Mouse (Mus musculus) intestine, embryonic 16.5 days (tissue): ENCODE results near the gene Smap2. TPM values are rescaled to one million over a fixed set of nuclear protein-coding genes. Genes with fewer than 3 reads are reported as not detected.

ENCODE experiments used
- ATAC-seq: fragments of 200-750 bp; cut with Nextera tagmentation; 2 replicates; pipeline ENCODE4 v1.8.0; 2017; ENCODE audit warnings: moderate TSS enrichment, moderate library complexity
- H3K27ac ChIP-seq: fragments of 300-500 bp; sonication (generic); 2 replicates; pipeline ENCODE4 v1.5.1; 2014; ENCODE audit warnings: mild to moderate bottlenecking, low read length
- H3K27me3 ChIP-seq: fragments of 300-500 bp; sonication (generic); replicated peaks from 2 replicates; pipeline ENCODE4 v1.6.1; 2014; ENCODE audit warnings: low read length, control low read depth, mixed read lengths; ENCODE audit not compliant: control insufficient read depth, insufficient read depth
- H3K36me3 ChIP-seq: fragments of 300-500 bp; sonication (generic); 2 replicates; pipeline ENCODE4 v1.6.1; 2014; ENCODE audit warnings: low read length, control low read depth; ENCODE audit not compliant: control insufficient read depth, insufficient read depth
- H3K4me1 ChIP-seq: fragments of 300-500 bp; sonication (generic); 2 replicates; pipeline ENCODE4 v1.6.1; 2014; ENCODE audit warnings: low read length, control low read depth, mixed read lengths; ENCODE audit not compliant: control insufficient read depth, insufficient read depth
- H3K4me2 ChIP-seq: fragments of 300-500 bp; sonication (generic); 2 replicates; pipeline ENCODE4 v1.6.1; 2014; ENCODE audit warnings: low read depth, low read length, control low read depth
- H3K4me3 ChIP-seq: fragments of 300-500 bp; sonication (generic); 2 replicates; pipeline ENCODE4 v1.5.1; 2014; ENCODE audit warnings: mild to moderate bottlenecking, low read length
- H3K9ac ChIP-seq: fragments of 300-500 bp; sonication (generic); 2 replicates; pipeline ENCODE4 v1.6.1; 2014; ENCODE audit warnings: low read depth, low read length
- H3K9me3 ChIP-seq: fragments of 300-500 bp; sonication (generic); 2 replicates; pipeline ENCODE4 v1.6.1; 2016; ENCODE audit warnings: low read length, control low read depth; ENCODE audit not compliant: control insufficient read depth
- WGBS: fragments of 180-500 bp; shearing (Covaris S2); extraction: QIAGEN DNeasy Blood & Tissue Kit; methylation state at CpG from one replicate; pipeline ENCODE4 v1.1.7; 2014; 5-methylcytosine and 5-hydroxymethylcytosine counted together
- polyA plus RNA-seq: library from polyadenylated mRNA; unstranded; fragments of >200 nt; fragmentation: Nextera tagmentation; extraction: Ambion mirVana; gene quantifications from 2 replicates; pipeline ENCODE4 v1.2.1, GENCODE M21; 2015

The Smap2 gene
- polyA plus RNA-seq, 1 experiment from 2014 or later, result 12.2 TPM

DNA sequence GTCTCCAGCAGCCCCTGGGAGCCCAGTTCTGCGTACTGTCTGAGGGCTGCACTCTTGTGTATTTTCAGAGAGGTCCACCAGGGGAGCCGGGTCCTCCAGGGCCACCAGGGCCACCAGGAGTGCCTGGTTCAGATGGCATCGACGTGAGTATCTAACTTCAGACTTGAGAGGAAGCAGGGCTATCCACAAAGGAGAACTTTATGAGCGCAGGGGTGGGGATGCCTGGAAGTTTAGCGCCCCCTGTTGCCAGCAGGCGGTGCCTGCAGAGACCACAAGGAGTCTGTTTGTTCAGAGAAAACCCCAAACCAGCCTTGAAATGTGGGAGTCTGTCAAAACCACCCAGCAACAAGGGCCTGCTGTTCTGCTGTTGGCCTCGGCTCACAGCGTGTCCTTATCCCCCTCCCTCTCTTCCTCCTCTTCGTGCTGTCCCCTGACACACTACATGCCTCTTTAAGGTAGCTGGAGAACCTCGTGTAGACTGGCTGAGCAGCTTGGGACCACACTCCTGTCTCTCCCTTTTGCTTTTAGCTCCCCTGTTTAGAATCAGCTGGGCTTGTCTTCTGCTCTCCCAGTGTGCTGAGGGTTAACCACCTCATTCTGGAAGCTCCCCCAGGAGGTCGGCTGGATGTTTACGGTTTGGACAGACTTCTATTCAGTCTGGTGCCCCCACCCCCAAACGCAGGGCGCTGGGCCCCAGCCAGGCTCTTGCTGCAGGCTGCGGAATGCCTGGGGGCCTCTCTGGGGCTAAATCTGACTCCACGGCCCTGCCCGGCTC is 24.0 kb upstream of the Smap2 start:
- peak overlapping the region; percentile 51; the same call in 1 of the 2 replicates for H3K9ac ChIP-seq
- peak overlapping the region; percentile 88 for H3K27ac ChIP-seq
- no peaks in the 10 kb centered on the region for H3K9me3 ChIP-seq
- peak; percentile 75 for ATAC-seq
- no peaks in the 10 kb centered on the region for H3K36me3 ChIP-seq
- peak overlapping the region; percentile 2; the same call in 1 of the 2 replicates for H3K4me3 ChIP-seq
- peaks cover 8% of the 10 kb centered on the region; the same call in 1 of the 2 replicates for H3K27me3 ChIP-seq
- H3K4me1 ChIP-seq, result peaks cover 20% of the 10 kb centered on the region
- H3K4me2 ChIP-seq, result peak overlapping the region; percentile 33
- 10% methylated on average over 18 of the region's 18 CpGs for WGBS

DNA sequence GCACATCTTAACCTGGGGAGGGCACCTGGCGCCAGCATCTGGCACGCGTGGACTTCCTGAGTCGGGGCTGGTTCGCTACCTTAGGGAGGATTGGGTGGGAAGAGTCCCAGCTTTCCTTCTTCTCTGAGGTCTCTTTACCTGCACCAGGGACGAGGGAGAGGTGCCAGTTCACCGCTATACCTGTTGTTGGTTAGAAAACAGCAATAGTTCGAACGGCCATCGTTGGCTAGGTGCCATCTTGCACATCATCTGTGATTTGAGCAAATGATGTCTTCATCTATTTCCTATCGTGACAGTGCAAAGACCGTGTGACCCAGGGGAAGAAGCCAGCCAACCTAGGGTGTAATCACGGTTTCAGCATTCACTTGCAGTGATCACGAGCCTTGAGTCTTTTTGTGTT is 23.3 kb upstream of the Smap2 start:
- peaks cover 20% of the 10 kb centered on the region for H3K4me1 ChIP-seq
- peak overlapping the region; percentile 50 for H3K4me3 ChIP-seq
- peak overlapping the region; percentile 88; the same call in 1 of the 2 replicates for H3K27ac ChIP-seq
- no peaks in the 10 kb centered on the region for H3K9me3 ChIP-seq
- ATAC-seq, result peak; percentile 18; the same call in 1 of the 2 replicates
- no peaks in the 10 kb centered on the region for H3K36me3 ChIP-seq
- H3K4me2 ChIP-seq, result peak overlapping the region; percentile 83
- 63% methylated on average over 14 of the region's 14 CpGs for WGBS
- H3K9ac ChIP-seq, result no peak overlapping the region
- peaks cover 8% of the 10 kb centered on the region; the same call in 1 of the 2 replicates for H3K27me3 ChIP-seq

DNA sequence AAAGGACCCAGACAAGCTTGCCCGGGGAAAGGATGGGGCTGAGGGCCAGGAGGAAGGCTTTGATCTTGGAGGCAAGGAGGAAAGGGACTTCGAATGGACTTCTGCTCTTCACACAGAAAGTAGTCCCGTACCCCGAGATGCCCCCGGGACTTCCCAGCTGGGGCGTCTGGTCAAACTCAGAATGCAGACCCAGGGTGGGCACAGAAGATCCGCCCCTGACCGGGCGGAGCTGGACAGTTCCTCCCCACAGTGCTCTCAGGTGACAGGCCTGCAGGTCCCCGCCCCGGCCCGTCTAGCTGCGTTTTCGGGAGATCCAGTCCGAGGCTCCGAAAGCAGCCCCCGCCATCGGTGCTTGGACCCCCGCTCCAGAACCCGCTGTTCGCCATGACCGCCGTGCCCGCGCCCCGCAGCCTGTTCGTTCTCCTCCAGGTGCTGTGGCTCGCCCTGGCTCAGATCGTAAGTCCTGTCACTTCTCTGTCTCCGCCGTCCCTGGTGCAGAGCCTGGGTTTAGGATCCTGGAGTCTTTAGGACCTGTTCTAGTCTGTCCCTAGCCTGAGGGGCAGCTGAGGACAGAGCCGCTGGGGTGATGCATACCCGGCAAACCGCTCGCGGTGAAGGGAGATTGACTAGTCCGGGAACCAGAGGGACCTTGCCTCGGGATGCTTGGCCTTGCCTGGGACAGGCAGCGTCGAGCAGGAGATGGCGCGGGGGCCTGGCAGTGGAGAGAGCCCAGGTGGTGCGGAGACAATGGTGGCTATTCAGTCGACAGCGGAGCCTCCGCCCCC is 22.5 kb upstream of the Smap2 start, which contains the start of gene Col9a2:
Col9a2 (plus strand) TSS at position 55 of the 785 bp plus-strand sequence.
- H3K27ac ChIP-seq, result no peak within 1 kb of the TSS
- H3K9ac ChIP-seq, result peak within 1 kb of the TSS; percentile 71
- H3K4me1 ChIP-seq, result peaks cover 20% of the 10 kb centered on the region
- H3K4me2 ChIP-seq, result peak within 1 kb of the TSS; percentile 83
- H3K4me3 ChIP-seq, result peak within 1 kb of the TSS; percentile 50
- ATAC-seq, result peak; percentile 20
- H3K27me3 ChIP-seq, result peaks cover 8% of the 10 kb centered on the region; the same call in 1 of the 2 replicates
- 3% methylated on average over 45 of the region's 46 CpGs for WGBS
- H3K9me3 ChIP-seq, result no peaks in the 10 kb centered on the region
- H3K36me3 ChIP-seq, result no peaks in the 10 kb centered on the region

DNA sequence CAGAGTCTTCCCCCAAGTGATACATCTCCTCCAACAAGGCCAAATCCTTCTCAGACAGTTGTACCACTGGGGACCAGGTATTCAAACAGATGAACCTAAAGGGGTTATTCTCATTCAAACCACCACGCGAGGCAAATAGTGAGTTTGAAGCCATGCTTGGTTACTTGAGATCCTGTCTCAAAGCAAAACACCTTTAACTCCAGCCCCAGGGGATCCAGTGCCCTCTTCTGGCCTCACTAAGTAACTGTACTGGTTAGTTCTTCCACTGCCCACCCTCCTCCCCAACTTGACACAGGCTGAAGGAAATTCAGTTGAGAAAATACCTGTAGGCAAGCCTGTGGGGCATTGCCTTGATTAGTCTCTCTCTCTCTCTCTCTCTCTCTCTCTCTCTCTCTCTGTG is 16.0 kb upstream of the Smap2 start:
- Histone ChIP-seq H3K4me2 (no peak overlapping the region), H3K4me1 (no peaks in the 10 kb centered on the region), H3K4me3 (no peak overlapping the region), H3K9me3 (no peaks in the 10 kb centered on the region), H3K27me3 (no peaks in the 10 kb centered on the region), H3K36me3 (no peaks in the 10 kb centered on the region), H3K27ac (no peak overlapping the region), H3K9ac (no peak overlapping the region)
- WGBS, result 75% methylated on average over 2 of the region's 2 CpGs
- ATAC-seq, result no peak

DNA sequence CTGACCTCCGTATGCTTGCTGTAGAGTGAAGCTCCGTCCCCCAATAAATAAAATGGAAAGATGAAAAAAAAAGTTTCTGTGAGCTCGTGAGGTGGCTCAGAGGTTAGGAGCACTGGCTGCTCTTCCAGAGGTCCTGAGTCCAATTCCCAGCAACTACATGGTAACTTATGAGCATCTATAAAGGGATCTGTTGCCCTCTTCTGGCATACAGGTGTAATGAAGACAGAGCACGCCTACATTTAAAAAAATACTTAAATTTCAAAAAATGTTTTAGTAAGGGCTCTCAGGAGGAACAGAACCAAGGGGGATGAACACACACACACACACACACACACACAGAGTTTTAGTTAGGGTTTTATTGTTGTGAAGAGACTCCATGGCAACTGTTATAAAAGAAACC is 14.4 kb upstream of the Smap2 start:
- no peak for ATAC-seq
- H3K27me3 ChIP-seq, result no peaks in the 10 kb centered on the region
- H3K36me3 ChIP-seq, result no peaks in the 10 kb centered on the region
- H3K9ac ChIP-seq, result no peak overlapping the region
- H3K27ac ChIP-seq, result no peak overlapping the region
- H3K4me3 ChIP-seq, result no peak overlapping the region
- H3K4me2 ChIP-seq, result no peak overlapping the region
- no peaks in the 10 kb centered on the region for H3K4me1 ChIP-seq
- H3K9me3 ChIP-seq, result no peaks in the 10 kb centered on the region
- 57% methylated on average over 4 of the region's 4 CpGs for WGBS

DNA sequence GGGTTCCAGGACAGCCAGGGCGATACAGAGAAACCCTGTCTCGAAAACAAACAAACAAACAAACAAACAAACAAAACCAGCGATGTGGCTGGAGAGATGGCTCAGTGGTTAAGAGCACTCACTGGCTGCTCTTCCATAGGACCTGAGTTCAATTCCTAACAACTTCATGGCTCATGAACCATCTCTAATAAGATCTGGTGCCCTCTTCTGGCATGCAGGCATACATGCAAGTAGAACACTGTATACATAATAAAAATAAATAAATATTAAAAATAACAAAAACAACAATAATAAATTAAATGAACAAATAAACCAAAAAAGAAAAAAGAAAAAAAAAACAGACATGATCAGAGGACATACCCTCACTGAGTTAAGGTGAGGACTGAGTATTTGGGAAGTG is 12.6 kb upstream of the Smap2 start:
- Histone ChIP-seq H3K27ac (no peak overlapping the region), H3K4me1 (no peaks in the 10 kb centered on the region)
- ATAC-seq, result no peak

DNA sequence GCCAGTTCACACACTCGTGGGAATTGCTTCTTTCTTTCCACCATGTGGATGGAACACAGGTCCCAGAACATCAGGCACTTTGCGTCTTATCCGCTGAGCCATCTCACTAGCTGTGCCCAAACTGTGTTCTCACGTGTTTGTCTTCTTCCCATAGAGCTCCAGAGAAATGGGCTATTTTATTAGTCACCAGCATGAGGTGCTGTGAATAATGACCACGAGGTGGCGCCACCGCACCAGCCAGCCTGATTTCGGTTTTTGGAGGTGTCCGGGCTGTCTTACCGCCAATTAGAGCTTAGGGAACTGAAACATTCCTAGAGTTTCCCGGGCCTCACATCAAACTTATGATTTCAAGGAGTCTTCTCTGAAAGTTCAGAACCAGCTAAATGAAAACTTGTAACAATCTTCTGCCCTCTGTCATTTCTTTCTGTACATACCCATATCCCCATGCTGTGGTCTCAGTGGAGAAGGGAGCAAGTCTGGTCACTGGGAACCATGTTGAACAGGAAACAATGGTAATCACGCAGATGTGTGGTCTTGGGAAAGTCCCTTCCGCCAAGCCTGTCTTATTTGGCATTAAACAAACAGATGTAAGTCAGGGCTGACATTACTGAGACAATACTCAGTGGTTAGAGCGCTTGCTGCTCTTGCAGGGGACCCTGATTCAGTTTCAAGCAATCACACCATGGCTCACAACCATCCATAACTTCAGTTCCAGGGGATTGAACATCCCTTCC is 11.8 kb upstream of the Smap2 start:
- no peak overlapping the region for H3K4me2 ChIP-seq
- no peak overlapping the region for H3K9ac ChIP-seq
- no peaks in the 10 kb centered on the region for H3K9me3 ChIP-seq
- ATAC-seq, result no peak
- 30% methylated on average over 14 of the region's 14 CpGs for WGBS
- no peaks in the 10 kb centered on the region for H3K27me3 ChIP-seq
- no peaks in the 10 kb centered on the region for H3K4me1 ChIP-seq
- H3K4me3 ChIP-seq, result no peak overlapping the region
- H3K27ac ChIP-seq, result no peak overlapping the region
- H3K36me3 ChIP-seq, result no peaks in the 10 kb centered on the region

More for the DNA sequence above, 12.6 kb upstream of the Smap2 start:
- H3K4me2 ChIP-seq, result no peak overlapping the region
- H3K4me3 ChIP-seq, result no peak overlapping the region
- H3K36me3 ChIP-seq, result no peaks in the 10 kb centered on the region
- no peak overlapping the region for H3K9ac ChIP-seq
- WGBS, result 71% methylated on average over 3 of the region's 3 CpGs
- H3K9me3 ChIP-seq, result no peaks in the 10 kb centered on the region
- H3K27me3 ChIP-seq, result no peaks in the 10 kb centered on the region

DNA sequence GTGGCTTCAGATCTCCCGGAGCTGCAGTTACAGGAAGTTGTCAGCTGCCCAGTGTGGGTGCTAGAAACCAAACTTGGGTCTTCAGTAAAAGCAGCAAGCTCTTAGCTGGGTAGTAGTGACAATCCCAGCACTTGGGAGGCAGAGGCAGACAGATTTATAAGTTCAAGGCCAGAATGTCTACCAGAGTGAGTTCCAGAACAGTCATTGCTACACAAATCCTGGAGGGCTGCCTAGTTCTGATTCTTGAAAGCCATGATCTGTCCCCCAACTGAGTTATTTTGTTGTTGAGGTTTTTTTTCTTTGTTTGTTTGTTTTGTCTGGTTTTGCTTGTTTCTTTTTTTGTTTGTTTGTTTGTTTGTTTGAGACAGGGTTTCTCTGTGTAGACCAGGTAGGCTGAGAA is 11.1 kb upstream of the Smap2 start:
- Histone ChIP-seq H3K4me1 (no peaks in the 10 kb centered on the region), H3K4me2 (no peak overlapping the region), H3K27me3 (no peaks in the 10 kb centered on the region), H3K36me3 (no peaks in the 10 kb centered on the region), H3K9ac (no peak overlapping the region), H3K27ac (no peak overlapping the region), H3K4me3 (no peak overlapping the region), H3K9me3 (no peaks in the 10 kb centered on the region)
- whole genome bisulfite sequencing, result 52% methylated on average over 1 of the region's 1 CpGs
- no peak for ATAC-seq

DNA sequence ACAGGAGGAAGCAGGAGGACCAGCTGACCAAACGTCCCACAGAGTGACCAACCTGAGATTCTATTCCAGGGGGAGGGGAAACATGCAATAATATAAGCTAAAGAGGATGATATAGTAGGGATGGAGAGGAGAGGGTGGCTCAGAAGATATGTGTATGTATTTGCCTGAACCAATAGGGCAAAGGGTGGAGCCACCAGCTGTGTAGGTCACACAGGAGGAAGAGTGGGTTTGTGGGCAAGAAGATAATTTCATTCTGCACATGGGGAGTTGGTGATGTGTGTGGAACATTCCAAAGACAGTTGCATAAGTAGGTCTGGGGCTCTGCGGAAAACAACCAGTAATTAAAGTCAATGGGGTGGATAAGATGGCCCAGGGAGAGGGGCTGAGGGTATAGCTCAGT is 8.6 kb upstream of the Smap2 start:
- Histone ChIP-seq H3K9me3 (no peaks in the 10 kb centered on the region), H3K36me3 (no peaks in the 10 kb centered on the region), H3K27me3 (no peaks in the 10 kb centered on the region), H3K4me3 (no peak overlapping the region), H3K4me1 (no peaks in the 10 kb centered on the region), H3K27ac (no peak overlapping the region), H3K9ac (no peak overlapping the region), H3K4me2 (no peak overlapping the region)
- no peak for ATAC-seq
- WGBS, result 57% methylated on average over 2 of the region's 2 CpGs
